In the genomic region with DNA sequence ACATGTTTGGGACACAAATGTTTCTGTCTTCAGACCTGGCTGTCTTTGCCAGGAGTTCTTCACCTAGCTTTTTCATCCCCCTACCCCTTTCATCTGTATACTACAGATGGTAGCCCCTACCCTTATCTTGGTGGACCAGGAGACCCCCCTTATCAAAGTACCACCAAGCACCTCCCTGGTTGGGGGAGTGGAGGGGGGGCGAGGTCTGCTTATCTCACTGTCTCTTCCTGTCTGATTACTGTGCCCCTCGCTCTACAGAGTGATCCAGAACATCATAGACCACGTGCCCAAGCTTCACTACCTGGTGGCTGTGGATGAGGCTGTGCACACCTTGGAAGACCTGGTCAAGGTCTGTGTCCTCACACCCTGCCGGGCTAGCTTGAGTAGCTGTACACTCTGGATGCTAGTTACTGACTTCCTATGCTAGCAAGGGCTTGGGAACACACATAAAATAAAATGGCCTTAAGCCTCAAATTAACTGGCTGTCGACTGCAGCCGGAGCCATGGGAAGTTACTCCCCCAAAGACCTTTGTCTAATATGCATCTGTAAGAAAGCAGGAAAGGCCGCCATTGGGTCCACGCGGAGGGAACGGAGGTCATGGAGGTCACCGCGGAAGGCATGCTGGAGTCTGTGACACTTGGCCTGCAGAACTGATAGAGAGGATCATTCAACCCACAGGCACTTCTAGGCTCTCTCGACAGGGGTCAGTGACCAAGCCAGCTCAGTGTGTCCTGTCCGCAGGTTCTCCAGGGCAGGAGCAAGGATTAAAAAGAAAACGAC, we compare ENCODE assay signal across 24 mouse cellular contexts. TPM values are rescaled to one million over a fixed set of nuclear protein-coding genes. Genes with fewer than 3 reads are reported as not detected.
DNase-seq lines count a peak whose midpoint lies in the region; ATAC-seq and TF ChIP-seq lines count a peak whose summit lies in the region.
"Had no signal": no experiment of that assay in that cellular context is flagged by ENCODE, and none has a peak within 500 bp of the region (broad histone marks: within the 10 kb centered on the region; RNA-seq: fewer than 3 reads in every experiment).

No protein-coding gene starts in this region.

- no peak overlapping the region for H3K27ac ChIP-seq in liver, embryonic 13.5 days
- no peak overlapping the region for H3K27ac ChIP-seq in forebrain, postnatal 0 days (ENCODE audit: low read depth, low read length)
- no peak overlapping the region for H3K27ac ChIP-seq in embryonic facial prominence, embryonic 10.5 days (replicated peaks)
- H3K27ac ChIP-seq: embryonic facial prominence, embryonic 15.5 days; kidney, postnatal 0 days; limb, embryonic 12.5 days; midbrain, embryonic 15.5 days; neural tube, embryonic 12.5 days had no signal

- ATAC-seq in megakaryocyte, adult 5-6 weeks (ENCODE audit: poor library complexity, severe bottlenecking), result no peak
- peak; percentile 74 for ATAC-seq in liver, embryonic 13.5 days (ENCODE audit: low read depth)
- ATAC-seq in megakaryocyte-erythroid progenitor cell, adult 5-6 weeks (replicated peaks; ENCODE audit: low FRiP score, low TSS enrichment, poor library complexity, severe bottlenecking), result peak; percentile 60
- ATAC-seq in forebrain, postnatal 0 days, result no peak
- ATAC-seq: forebrain, embryonic 16.5 days; intestine, postnatal 0 days; midbrain, embryonic 15.5 days had no signal

- peak; percentile 54 for DNase-seq in ZHBTc4 (ENCODE audit: low read depth, low spot score)
- DNase-seq in liver, embryonic 13.5 days, result no peak
- no peak for DNase-seq in forebrain, postnatal 0 days
- no peak for DNase-seq in embryonic facial prominence, embryonic 10.5 days (ENCODE audit: low spot score)
- DNase-seq in thymus, postnatal 10 days (ENCODE audit: low spot score in 2 of 2), result no peak
- DNase-seq: adrenal gland, adult 8-10 months; cerebellum, adult 11-12 months; cerebellum, postnatal 14 days; embryo, embryonic 11 days; gastrocnemius, postnatal 36 days; lung, adult 2 months; lung, postnatal 14 days; thymus, postnatal 14 days had no signal

- H3K36me3 ChIP-seq in megakaryocyte, embryonic 14.5 days (replicated peaks; ENCODE audit: low read length), result no peaks in the 10 kb centered on the region
- no peaks in the 10 kb centered on the region for H3K36me3 ChIP-seq in liver, embryonic 13.5 days
- no peaks in the 10 kb centered on the region for H3K36me3 ChIP-seq in forebrain, postnatal 0 days (ENCODE audit: insufficient read depth)
- H3K36me3 ChIP-seq in embryonic facial prominence, embryonic 10.5 days (replicated peaks), result no peaks in the 10 kb centered on the region
- H3K36me3 ChIP-seq: embryonic facial prominence, embryonic 15.5 days; limb, embryonic 12.5 days; midbrain, embryonic 15.5 days; neural tube, embryonic 12.5 days had no signal

- H3K4me2 ChIP-seq in liver, embryonic 13.5 days, result no peak overlapping the region
- no peak overlapping the region for H3K4me2 ChIP-seq in forebrain, postnatal 0 days (ENCODE audit: low read depth)
- H3K4me2 ChIP-seq: embryonic facial prominence, embryonic 15.5 days; limb, embryonic 12.5 days; midbrain, embryonic 15.5 days; neural tube, embryonic 12.5 days had no signal

- H3K9me3 ChIP-seq in megakaryocyte, embryonic 14.5 days, result peaks cover 33% of the 10 kb centered on the region
- no peaks in the 10 kb centered on the region for H3K9me3 ChIP-seq in liver, embryonic 13.5 days (replicated peaks)
- H3K9me3 ChIP-seq in forebrain, postnatal 0 days (ENCODE audit: low read length), result no peaks in the 10 kb centered on the region
- no peaks in the 10 kb centered on the region for H3K9me3 ChIP-seq in embryonic facial prominence, embryonic 10.5 days
- H3K9me3 ChIP-seq: embryonic facial prominence, embryonic 15.5 days; limb, embryonic 12.5 days; midbrain, embryonic 15.5 days; neural tube, embryonic 12.5 days had no signal

- no peak overlapping the region for H3K9ac ChIP-seq in liver, embryonic 13.5 days
- no peak overlapping the region for H3K9ac ChIP-seq in forebrain, postnatal 0 days
- H3K9ac ChIP-seq: embryonic facial prominence, embryonic 15.5 days; limb, embryonic 12.5 days; midbrain, embryonic 15.5 days; neural tube, embryonic 12.5 days had no signal

- TF ChIP-seq CTCF in forebrain, postnatal 0 days (IDR thresholded peaks at IDR 0.05; ENCODE audit: low read depth), result no peak

- WGBS in liver, embryonic 13.5 days (ENCODE audit: insufficient replicate concordance), result 65% methylated on average over 15 of the region's 15 CpGs
- 87% methylated on average over 15 of the region's 15 CpGs for WGBS in forebrain, postnatal 0 days
- 74% methylated on average over 15 of the region's 15 CpGs for WGBS in embryonic facial prominence, embryonic 10.5 days

- H3K4me3 ChIP-seq in megakaryocyte, embryonic 14.5 days (replicated peaks), result peak overlapping the region; percentile 50
- H3K4me3 ChIP-seq in liver, embryonic 13.5 days (replicated peaks), result no peak overlapping the region
- no peak overlapping the region for H3K4me3 ChIP-seq in forebrain, postnatal 0 days (ENCODE audit: low read depth, low read length)
- no peak overlapping the region for H3K4me3 ChIP-seq in embryonic facial prominence, embryonic 10.5 days
- H3K4me3 ChIP-seq: embryonic facial prominence, embryonic 15.5 days; limb, embryonic 12.5 days; midbrain, embryonic 15.5 days; neural tube, embryonic 12.5 days had no signal

- H3K27me3 ChIP-seq in megakaryocyte, embryonic 14.5 days (replicated peaks), result peaks cover 2% of the 10 kb centered on the region
- no peaks in the 10 kb centered on the region for H3K27me3 ChIP-seq in liver, embryonic 13.5 days
- no peaks in the 10 kb centered on the region for H3K27me3 ChIP-seq in forebrain, postnatal 0 days (ENCODE audit: insufficient read depth, low read length)
- no peaks in the 10 kb centered on the region for H3K27me3 ChIP-seq in embryonic facial prominence, embryonic 10.5 days (replicated peaks; ENCODE audit: low read depth, poor library complexity, severe bottlenecking)
- H3K27me3 ChIP-seq: embryonic facial prominence, embryonic 15.5 days; limb, embryonic 12.5 days; midbrain, embryonic 15.5 days; neural tube, embryonic 12.5 days had no signal

- H3K4me1 ChIP-seq in megakaryocyte, embryonic 14.5 days, result peaks cover 5% of the 10 kb centered on the region
- H3K4me1 ChIP-seq in liver, embryonic 13.5 days (replicated peaks), result peaks cover 14% of the 10 kb centered on the region
- H3K4me1 ChIP-seq in forebrain, postnatal 0 days (ENCODE audit: insufficient read depth), result no peaks in the 10 kb centered on the region
- H3K4me1 ChIP-seq in embryonic facial prominence, embryonic 10.5 days, result peaks cover 5% of the 10 kb centered on the region; the same call in 1 of the 2 replicates
- H3K4me1 ChIP-seq: embryonic facial prominence, embryonic 15.5 days; midbrain, embryonic 15.5 days; neural tube, embryonic 12.5 days had no signal

RNA-seq across cellular contexts. Expression of a gene that starts 32.7 kb away (rescaled TPM):
- not detected in 2 replicates for polyA plus RNA-seq in megakaryocyte, embryonic 14.5 days (2012; ENCODE audit: insufficient read depth, low replicate concordance)
- 0.38 TPM in 1 of 2 replicates, not detected in the other for total RNA-seq in megakaryocyte, adult 5-6 weeks (2015)
- total RNA-seq in megakaryocyte, adult 5-6 weeks (2017), result 0.07 TPM in 1 of 2 replicates, not detected in the other
- polyA plus RNA-seq in liver, embryonic 13.5 days (2015; fragmentation: Nextera tagmentation; extraction: Ambion mirVana), result 0.03 and 0.07 TPM in 2 replicates
- total RNA-seq in megakaryocyte-erythroid progenitor cell, adult 5-6 weeks (2014; fragmentation: Nextera tagmentation), result 0.22 TPM in 1 of 2 replicates, not detected in the other
- total RNA-seq in megakaryocyte-erythroid progenitor cell, adult 5-6 weeks (2017), result 0.05 and 0.27 TPM in 2 replicates
- 2.2 and 3.4 TPM in 2 replicates for total RNA-seq in forebrain, postnatal 0 days (2014; rRNA removed)
- polyA plus RNA-seq in forebrain, postnatal 0 days (2015; fragmentation: Nextera tagmentation; extraction: Ambion mirVana), result 0.83 and 1.9 TPM in 2 replicates
- polyA plus RNA-seq in embryonic facial prominence, embryonic 10.5 days (2016; fragmentation: Nextera tagmentation; extraction: Ambion mirVana), result 0.15 and 0.26 TPM in 2 replicates
- total RNA-seq: gastrocnemius, postnatal 36 days; heart, adult 8-10 months had no signal

RNA-seq across cellular contexts. Expression of a gene that starts 46.0 kb away (rescaled TPM):
- 30.8 and 73.1 TPM in 2 replicates for polyA plus RNA-seq in megakaryocyte, embryonic 14.5 days (2012; ENCODE audit: insufficient read depth, low replicate concordance)
- total RNA-seq in megakaryocyte, adult 5-6 weeks (2015), result 218 and 251 TPM in 2 replicates
- 129 and 148 TPM in 2 replicates for total RNA-seq in megakaryocyte, adult 5-6 weeks (2017)
- 120 and 165 TPM in 2 replicates for polyA plus RNA-seq in liver, embryonic 13.5 days (2015; fragmentation: Nextera tagmentation; extraction: Ambion mirVana)
- 201 and 263 TPM in 2 replicates for total RNA-seq in megakaryocyte-erythroid progenitor cell, adult 5-6 weeks (2014; fragmentation: Nextera tagmentation)
- total RNA-seq in megakaryocyte-erythroid progenitor cell, adult 5-6 weeks (2017), result 192 and 204 TPM in 2 replicates
- total RNA-seq in forebrain, postnatal 0 days (2014; rRNA removed), result 96.8 and 110 TPM in 2 replicates
- 117 and 131 TPM in 2 replicates for polyA plus RNA-seq in forebrain, postnatal 0 days (2015; fragmentation: Nextera tagmentation; extraction: Ambion mirVana)
- polyA plus RNA-seq in embryonic facial prominence, embryonic 10.5 days (2016; fragmentation: Nextera tagmentation; extraction: Ambion mirVana), result 283 and 294 TPM in 2 replicates

RNA-seq across cellular contexts. Expression of a gene that starts 53.5 kb away (rescaled TPM):
- polyA plus RNA-seq in megakaryocyte, embryonic 14.5 days (2012; ENCODE audit: insufficient read depth, low replicate concordance), result 3.5 and 4.4 TPM in 2 replicates
- total RNA-seq in megakaryocyte, adult 5-6 weeks (2015), result 16.2 and 16.5 TPM in 2 replicates
- 14.1 and 14.7 TPM in 2 replicates for total RNA-seq in megakaryocyte, adult 5-6 weeks (2017)
- 7.5 and 8.2 TPM in 2 replicates for polyA plus RNA-seq in liver, embryonic 13.5 days (2015; fragmentation: Nextera tagmentation; extraction: Ambion mirVana)
- 77.7 and 89.6 TPM in 2 replicates for total RNA-seq in megakaryocyte-erythroid progenitor cell, adult 5-6 weeks (2014; fragmentation: Nextera tagmentation)
- 37.7 and 41.3 TPM in 2 replicates for total RNA-seq in megakaryocyte-erythroid progenitor cell, adult 5-6 weeks (2017)
- total RNA-seq in forebrain, postnatal 0 days (2014; rRNA removed), result 36.9 and 41.2 TPM in 2 replicates
- polyA plus RNA-seq in forebrain, postnatal 0 days (2015; fragmentation: Nextera tagmentation; extraction: Ambion mirVana), result 5.6 and 8.3 TPM in 2 replicates
- polyA plus RNA-seq in embryonic facial prominence, embryonic 10.5 days (2016; fragmentation: Nextera tagmentation; extraction: Ambion mirVana), result 13.0 and 14.3 TPM in 2 replicates

RNA-seq across cellular contexts. Expression of a gene that starts 53.9 kb away (rescaled TPM):
- 4.2 TPM in 1 of 2 replicates, not detected in the other for polyA plus RNA-seq in megakaryocyte, embryonic 14.5 days (2012; ENCODE audit: insufficient read depth, low replicate concordance)
- total RNA-seq in megakaryocyte, adult 5-6 weeks (2015), result 20.7 and 26.4 TPM in 2 replicates
- 14.1 and 14.6 TPM in 2 replicates for total RNA-seq in megakaryocyte, adult 5-6 weeks (2017)
- 13.2 and 14.4 TPM in 2 replicates for polyA plus RNA-seq in liver, embryonic 13.5 days (2015; fragmentation: Nextera tagmentation; extraction: Ambion mirVana)
- total RNA-seq in megakaryocyte-erythroid progenitor cell, adult 5-6 weeks (2014; fragmentation: Nextera tagmentation), result 15.5 and 20.6 TPM in 2 replicates
- total RNA-seq in megakaryocyte-erythroid progenitor cell, adult 5-6 weeks (2017), result 12.5 and 19.1 TPM in 2 replicates
- total RNA-seq in forebrain, postnatal 0 days (2014; rRNA removed), result 18.4 and 18.9 TPM in 2 replicates
- 22.7 and 24.3 TPM in 2 replicates for polyA plus RNA-seq in forebrain, postnatal 0 days (2015; fragmentation: Nextera tagmentation; extraction: Ambion mirVana)
- polyA plus RNA-seq in embryonic facial prominence, embryonic 10.5 days (2016; fragmentation: Nextera tagmentation; extraction: Ambion mirVana), result 37.0 and 39.3 TPM in 2 replicates

Comparison
In these comparisons a context has a peak if more than half of its experiments do, and no peak if none do; other contexts are left out.
1. ATAC-seq: peak in liver, embryonic 13.5 days (single experiment) and megakaryocyte-erythroid progenitor cell, adult 5-6 weeks (single experiment); none in megakaryocyte, adult 5-6 weeks (single experiment) and forebrain, postnatal 0 days (single experiment).